ENCODE assay signal across 25 mouse cellular contexts in the genomic region with DNA sequence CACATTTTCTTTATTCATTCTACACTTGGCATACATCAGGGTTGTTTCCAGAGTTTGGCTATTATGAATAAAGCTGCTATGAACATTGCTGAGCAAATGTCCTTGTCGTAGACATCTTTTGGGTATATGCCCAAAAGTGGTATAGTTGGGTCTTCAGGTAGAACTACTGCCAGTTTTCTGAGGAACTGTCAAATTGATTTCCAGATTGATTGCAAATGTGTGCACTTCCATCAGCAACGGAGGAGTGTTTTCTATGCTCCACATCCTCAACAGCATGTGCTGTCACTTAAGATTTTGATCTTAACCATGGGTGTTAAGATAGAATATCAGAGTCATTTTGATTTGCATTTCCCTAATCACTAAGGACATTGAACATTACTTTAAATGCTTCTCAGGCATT.
"Had no signal": no experiment of that assay in that cellular context is flagged by ENCODE, and none has a peak within 500 bp of the region (broad histone marks: within the 10 kb centered on the region; RNA-seq: fewer than 3 reads in every experiment).

No protein-coding gene starts in this region.

- ATAC-seq: hindbrain, embryonic 16.5 days; intestine, embryonic 16.5 days; liver, embryonic 12.5 days had no signal

- H3K9me3 ChIP-seq: heart, embryonic 13.5 days; heart, embryonic 15.5 days; kidney, embryonic 15.5 days; limb, embryonic 13.5 days; limb, embryonic 15.5 days; liver, embryonic 12.5 days had no signal

- H3K27me3 ChIP-seq: heart, embryonic 13.5 days; heart, embryonic 15.5 days; kidney, embryonic 15.5 days; limb, embryonic 13.5 days; limb, embryonic 15.5 days; liver, embryonic 12.5 days had no signal

- H3K36me3 ChIP-seq: heart, embryonic 13.5 days; heart, embryonic 15.5 days; kidney, embryonic 15.5 days; limb, embryonic 13.5 days; limb, embryonic 15.5 days; liver, embryonic 12.5 days had no signal

- H3K9ac ChIP-seq: heart, embryonic 13.5 days; heart, embryonic 15.5 days; hindbrain, embryonic 14.5 days; kidney, embryonic 15.5 days; limb, embryonic 13.5 days; limb, embryonic 15.5 days; liver, embryonic 12.5 days; liver, embryonic 14.5 days had no signal

- H3K4me3 ChIP-seq: heart, adult 2 months; heart, embryonic 13.5 days; heart, embryonic 15.5 days; kidney, embryonic 15.5 days; limb, embryonic 13.5 days; limb, embryonic 15.5 days; liver, embryonic 12.5 days had no signal

- H3K4me2 ChIP-seq: heart, embryonic 11.5 days; heart, embryonic 13.5 days; heart, embryonic 15.5 days; hindbrain, embryonic 14.5 days; kidney, embryonic 15.5 days; limb, embryonic 13.5 days; limb, embryonic 15.5 days; liver, embryonic 12.5 days had no signal

- DNase-seq: gastrocnemius, postnatal 14 days; gastrocnemius, postnatal 36 days; heart, adult 11 months; heart, adult 2 months; heart, postnatal 14 days; heart, postnatal 36 days; kidney, adult 11 months; kidney, adult 2 months; kidney, adult 9 months; kidney, postnatal 14 days; kidney, postnatal 36 days; layer of hippocampus, postnatal 36 days; left cerebral cortex, postnatal 4 days had no signal

- H3K4me1 ChIP-seq: heart, embryonic 13.5 days; heart, embryonic 15.5 days; kidney, embryonic 15.5 days; limb, embryonic 13.5 days; limb, embryonic 15.5 days; liver, embryonic 12.5 days had no signal

- H3K27ac ChIP-seq: heart, adult 2 months; heart, embryonic 13.5 days; heart, embryonic 15.5 days; hindbrain, embryonic 14.5 days; kidney, embryonic 15.5 days; kidney, postnatal 0 days; limb, embryonic 13.5 days; limb, embryonic 15.5 days; liver, embryonic 12.5 days; liver, embryonic 14.5 days had no signal
